ENCODE assay signal across 8 mouse cellular contexts in genomic region chr6:114899652-114900051, GRCm38 (mm10).
DNase-seq lines count a peak whose midpoint lies in the region; ATAC-seq and TF ChIP-seq lines count a peak whose summit lies in the region.

No protein-coding gene starts in this region.

- WGBS in lung, embryonic 14.5 days = 7% methylated on average over 7 of the region's 7 CpGs
- WGBS in limb, embryonic 12.5 days = 6% methylated on average over 7 of the region's 7 CpGs
- 18% methylated on average over 7 of the region's 7 CpGs for WGBS in stomach, embryonic 14.5 days

- peak overlapping the region; percentile 89 for H3K27ac ChIP-seq in lung, embryonic 14.5 days (ENCODE audit: low read depth)
- H3K27ac ChIP-seq in embryonic fibroblast, embryonic 13.5 days (ENCODE audit: insufficient read depth, low read length) = peak overlapping the region; percentile 70
- peak overlapping the region; percentile 91 for H3K27ac ChIP-seq in limb, embryonic 12.5 days
- peak overlapping the region; percentile 69 for H3K27ac ChIP-seq in stomach, embryonic 14.5 days (ENCODE audit: low read length)

- TF ChIP-seq POLR2A in embryonic fibroblast, embryonic 13.5 days (IDR thresholded peaks at IDR 0.05; ENCODE audit: low read depth, low read length) = peak; percentile 32; the same call in 1 of the 2 replicates

- H3K9ac ChIP-seq in lung, embryonic 14.5 days = no peak overlapping the region
- H3K9ac ChIP-seq in limb, embryonic 12.5 days (replicated peaks) = no peak overlapping the region; the same call in 1 of the 2 replicates
- H3K9ac ChIP-seq in stomach, embryonic 14.5 days (replicated peaks; ENCODE audit: low read depth, low read length) = 0 out of 2 replicates have a peak overlapping the region, but pooled peaks have one; percentile 10

- peaks cover 55% of the 10 kb centered on the region for H3K4me1 ChIP-seq in lung, embryonic 14.5 days (ENCODE audit: insufficient read depth)
- H3K4me1 ChIP-seq in embryonic fibroblast, embryonic 13.5 days (ENCODE audit: control insufficient read depth, insufficient read depth, low read length) = peaks cover 10% of the 10 kb centered on the region
- H3K4me1 ChIP-seq in limb, embryonic 12.5 days (replicated peaks) = peaks cover 61% of the 10 kb centered on the region
- H3K4me1 ChIP-seq in stomach, embryonic 14.5 days (ENCODE audit: control insufficient read depth, insufficient read depth, low read length) = peaks cover 48% of the 10 kb centered on the region

- H3K4me2 ChIP-seq in lung, embryonic 14.5 days = peak overlapping the region; percentile 44
- peak overlapping the region; percentile 42 for H3K4me2 ChIP-seq in limb, embryonic 12.5 days
- peak overlapping the region; percentile 16; the same call in 1 of the 2 replicates for H3K4me2 ChIP-seq in stomach, embryonic 14.5 days (replicated peaks; ENCODE audit: low read depth, low read length)

- no peak for ATAC-seq in lung, embryonic 14.5 days (ENCODE audit: insufficient read depth)
- ATAC-seq in limb, embryonic 12.5 days (ENCODE audit: insufficient number of reproducible peaks, insufficient read depth, low FRiP score, low TSS enrichment, low read depth) = peak; percentile 50; the same call in 1 of the 2 replicates
- ATAC-seq in stomach, embryonic 14.5 days (ENCODE audit: insufficient number of reproducible peaks, insufficient read depth, low FRiP score, low read depth) = no peak

- peak; percentile 74 for DNase-seq in lung, embryonic 14.5 days
- DNase-seq in lung, postnatal 36 days = no peak
- DNase-seq in spleen, adult 18-20 months = no peak
- no peak for DNase-seq in cerebellum, adult 8-10 months
- no peak for DNase-seq in retina, postnatal 1 day

- H3K9me3 ChIP-seq in lung, embryonic 14.5 days (ENCODE audit: low read depth, low read length) = no peaks in the 10 kb centered on the region
- no peaks in the 10 kb centered on the region for H3K9me3 ChIP-seq in limb, embryonic 12.5 days
- H3K9me3 ChIP-seq in stomach, embryonic 14.5 days (ENCODE audit: control insufficient read depth, low read depth, low read length) = no peaks in the 10 kb centered on the region; the same call in 1 of the 2 replicates

- H3K27me3 ChIP-seq in lung, embryonic 14.5 days (ENCODE audit: insufficient read depth, low read length) = no peaks in the 10 kb centered on the region
- no peaks in the 10 kb centered on the region for H3K27me3 ChIP-seq in limb, embryonic 12.5 days
- H3K27me3 ChIP-seq in stomach, embryonic 14.5 days (ENCODE audit: control insufficient read depth, insufficient read depth, low read length) = no peaks in the 10 kb centered on the region

- H3K36me3 ChIP-seq in lung, embryonic 14.5 days (ENCODE audit: insufficient read depth) = peaks cover 30% of the 10 kb centered on the region
- H3K36me3 ChIP-seq in limb, embryonic 12.5 days = peaks cover 42% of the 10 kb centered on the region
- H3K36me3 ChIP-seq in stomach, embryonic 14.5 days (ENCODE audit: control insufficient read depth, insufficient read depth, low read length) = peaks cover 4% of the 10 kb centered on the region; the same call in 1 of the 2 replicates

- TF ChIP-seq CTCF in lung, embryonic 14.5 days (IDR thresholded peaks at IDR 0.05; ENCODE audit: low read depth) = no peak
- no peak for TF ChIP-seq CTCF in embryonic fibroblast, embryonic 13.5 days (IDR thresholded peaks at IDR 0.05; ENCODE audit: borderline replicate concordance, insufficient read depth, low read length)

- no peak overlapping the region for H3K4me3 ChIP-seq in lung, embryonic 14.5 days (ENCODE audit: low read depth, low read length)
- H3K4me3 ChIP-seq in embryonic fibroblast, embryonic 13.5 days (ENCODE audit: insufficient read depth, low read length) = 0 out of 2 replicates have a peak overlapping the region, but pooled peaks have one; percentile 6
- peak overlapping the region; percentile 22 for H3K4me3 ChIP-seq in limb, embryonic 12.5 days (replicated peaks)
- no peak overlapping the region for H3K4me3 ChIP-seq in stomach, embryonic 14.5 days (ENCODE audit: low read depth, low read length)

Comparison
In these comparisons a context has a peak if more than half of its experiments do, and no peak if none do; other contexts are left out.
1. H3K4me3 ChIP-seq: peak in embryonic fibroblast, embryonic 13.5 days (single experiment) and limb, embryonic 12.5 days (single experiment); none in lung, embryonic 14.5 days (single experiment) and stomach, embryonic 14.5 days (single experiment).
2. Peak in every context shown above with its lines, with median percentiles within 50 percentile points of each other: H3K27ac ChIP-seq and H3K4me2 ChIP-seq.